Mouse (Mus musculus) inflammation-experienced regulatory T-cells, adult 16 weeks (primary cell): ENCODE results near the gene Gm5129. TPM values are rescaled to one million over a fixed set of nuclear protein-coding genes. Genes with fewer than 3 reads are reported as not detected.

Source experiments
- polyA plus RNA-seq: library from polyadenylated mRNA; unstranded; fragments of 100-300 nt; shearing (Covaris generic); gene quantifications from one replicate; pipeline ENCODE4 v1.2.1, GENCODE M21; 2017

The Gm5129 gene
- polyA plus RNA-seq = not detected

GRCm38 (mm10) chr5:29735557-29736061 is at the start of gene Gm5129, which contains the start of gene Dnajb6:
Gene Gm5129 (minus strand): TSS chr5:29735936.
Gene Dnajb6 (plus strand): TSS chr5:29735688.

Other genes with a start within 250 kb of the Gm5129 start
- gene Ube3c, start 166.7 kb downstream of the Gm5129 start, polyA plus RNA-seq = 17.6 TPM
- gene Dnajb6, start 248 bp downstream of the Gm5129 start, polyA plus RNA-seq = 206 TPM